Mouse (Mus musculus) limb, embryonic 14.5 days (tissue): Measurements from ENCODE around the gene Scd4. TPM values are rescaled to one million over a fixed set of nuclear protein-coding genes. Genes with fewer than 3 reads are reported as not detected.

Source experiments
- ATAC-seq: fragments of 200-750 bp; cut with Nextera tagmentation; 2 replicates; pipeline ENCODE4 v1.8.0; 2017; ENCODE audit warnings: low read depth, moderate number of reproducible peaks, moderate TSS enrichment; ENCODE audit not compliant: low FRiP score
- DNase-seq: peaks from one replicate; pipeline ENCODE4 v3.0.0-alpha.2; 2015; ENCODE audit warnings: low spot score
- H3K27ac ChIP-seq: fragments of 300-500 bp; sonication (generic); replicated peaks from 2 replicates; pipeline ENCODE4 v1.5.1; 2014; ENCODE audit warnings: low read depth, mild to moderate bottlenecking, low read length, moderate library complexity, mixed read lengths
- H3K27me3 ChIP-seq: fragments of 300-500 bp; sonication (generic); 2 replicates; pipeline ENCODE4 v1.6.1; 2014; ENCODE audit warnings: low read length, mixed read lengths; ENCODE audit not compliant: control insufficient read depth, insufficient read depth
- H3K36me3 ChIP-seq: fragments of 300-500 bp; sonication (generic); 2 replicates; pipeline ENCODE4 v1.6.1; 2014; ENCODE audit warnings: mild to moderate bottlenecking, low read length, moderate library complexity, mixed read lengths; ENCODE audit not compliant: control insufficient read depth, insufficient read depth
- H3K4me1 ChIP-seq: fragments of 300-500 bp; sonication (generic); 2 replicates; pipeline ENCODE4 v1.6.1; 2014; ENCODE audit warnings: antibody characterized with exemption, low read length, mixed read lengths; ENCODE audit not compliant: control insufficient read depth, insufficient read depth
- H3K4me2 ChIP-seq: fragments of 300-500 bp; sonication (generic); replicated peaks from 2 replicates; pipeline ENCODE4 v1.6.1; 2014; ENCODE audit warnings: low read depth, mild to moderate bottlenecking, low read length, moderate library complexity; ENCODE audit not compliant: severe bottlenecking
- H3K4me3 ChIP-seq: fragments of 300-500 bp; sonication (generic); replicated peaks from 2 replicates; pipeline ENCODE4 v1.5.1; 2014; ENCODE audit warnings: low read length
- H3K9ac ChIP-seq: fragments of 300-500 bp; sonication (generic); 2 replicates; pipeline ENCODE4 v1.6.1; 2014; ENCODE audit warnings: mild to moderate bottlenecking, low read depth, low read length, moderate library complexity; ENCODE audit not compliant: severe bottlenecking
- H3K9me3 ChIP-seq: fragments of 300-500 bp; sonication (generic); 2 replicates; pipeline ENCODE4 v1.6.1; 2016; ENCODE audit warnings: low read length; ENCODE audit not compliant: control insufficient read depth
- POLR2A ChIP-seq: fragments of 200-500 bp; IDR thresholded peaks from 2 replicates; pipeline ENCODE4 v1.8.0; 2012; ENCODE audit warnings: inconsistent platforms, mild to moderate bottlenecking, moderate library complexity, borderline replicate concordance; ENCODE audit not compliant: insufficient read depth, insufficient read length; ENCODE audit errors: extremely low read depth
- WGBS: fragments of 180-500 bp; shearing (Covaris S2); extraction: QIAGEN DNeasy Blood & Tissue Kit; methylation state at CpG from one replicate; pipeline ENCODE4 v1.1.7; 2014; 5-methylcytosine and 5-hydroxymethylcytosine counted together
- polyA plus RNA-seq, 2 experiments: library from polyadenylated mRNA; depleted of rRNA in 1 of 2; stranded (reverse) in 1 of 2; unstranded in 1 of 2; fragments of >200 nt; fragmentation: Nextera tagmentation in 1 of 2; extraction: Ambion mirVana in 1 of 2; gene quantifications; 2 replicates each; pipeline versions ENCODE4 v1.2.1 to v1.2.3; 2012 to 2014

The Scd4 gene
- polyA plus RNA-seq, 2 experiments: 0.12 to 0.80 TPM

DNA sequence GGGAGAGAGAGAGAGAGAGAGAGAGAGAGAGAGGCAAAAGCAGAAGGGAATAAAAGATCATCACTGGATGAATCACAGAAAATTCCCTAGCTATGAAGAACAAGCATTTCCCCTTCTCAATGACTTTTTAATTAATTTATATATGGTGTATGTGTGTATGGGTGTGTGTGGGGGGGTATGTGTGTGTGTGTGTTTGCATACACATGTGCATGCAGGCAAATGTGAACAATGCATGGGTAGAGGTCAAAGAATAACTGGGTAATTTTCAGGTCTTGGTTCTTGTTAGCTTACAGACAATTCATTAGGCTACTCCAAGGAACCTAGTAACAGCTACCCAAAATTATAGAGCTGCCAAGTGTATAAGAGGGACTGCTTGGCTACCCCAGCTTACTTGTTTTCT is 46.2 kb downstream of the Scd4 start:
- H3K27me3 ChIP-seq: no peaks in the 10 kb centered on the region
- H3K36me3 ChIP-seq: no peaks in the 10 kb centered on the region
- no peak overlapping the region for H3K4me2 ChIP-seq
- no peak overlapping the region for H3K27ac ChIP-seq
- DNase-seq: no peak
- no peaks in the 10 kb centered on the region for H3K4me1 ChIP-seq
- H3K9ac ChIP-seq: no peak overlapping the region
- no peak for ATAC-seq
- no peak overlapping the region for H3K4me3 ChIP-seq
- H3K9me3 ChIP-seq: no peaks in the 10 kb centered on the region
- no peak for TF ChIP-seq POLR2A

GRCm38 (mm10) chr19:44380065-44380464 is 47.2 kb downstream of the Scd4 start:
- 90% methylated on average over 4 of the region's 4 CpGs for WGBS
- no peak for TF ChIP-seq POLR2A
- ATAC-seq: no peak

GRCm38 (mm10) chr19:44382682-44383321 is 49.9 kb downstream of the Scd4 start:
- H3K4me1 ChIP-seq: peaks cover 7% of the 10 kb centered on the region; the same call in 1 of the 2 replicates
- H3K4me2 ChIP-seq: no peak overlapping the region
- H3K27ac ChIP-seq: no peak overlapping the region
- no peak for TF ChIP-seq POLR2A
- ATAC-seq (no peak), DNase-seq (no peak)
- no peak overlapping the region for H3K4me3 ChIP-seq
- no peaks in the 10 kb centered on the region for H3K9me3 ChIP-seq
- H3K9ac ChIP-seq: no peak overlapping the region
- no peaks in the 10 kb centered on the region for H3K27me3 ChIP-seq
- 87% methylated on average over 12 of the region's 12 CpGs for WGBS
- no peaks in the 10 kb centered on the region for H3K36me3 ChIP-seq

More at GRCm38 (mm10) chr19:44380065-44380464, 47.2 kb downstream of the Scd4 start:
- no peak overlapping the region for H3K9ac ChIP-seq
- no peak overlapping the region for H3K4me2 ChIP-seq
- H3K27me3 ChIP-seq: no peaks in the 10 kb centered on the region
- no peaks in the 10 kb centered on the region for H3K4me1 ChIP-seq
- no peak for DNase-seq
- H3K36me3 ChIP-seq: no peaks in the 10 kb centered on the region
- no peak overlapping the region for H3K4me3 ChIP-seq
- no peak overlapping the region for H3K27ac ChIP-seq
- H3K9me3 ChIP-seq: no peaks in the 10 kb centered on the region

GRCm38 (mm10) chr19:44385887-44386498 is 53.1 kb downstream of the Scd4 start:
- WGBS: 89% methylated on average over 6 of the region's 6 CpGs
- no peak overlapping the region for H3K4me3 ChIP-seq
- no peak for ATAC-seq
- DNase-seq: no peak
- TF ChIP-seq POLR2A: no peak
- no peak overlapping the region for H3K27ac ChIP-seq
- H3K4me2 ChIP-seq: no peak overlapping the region
- H3K9ac ChIP-seq: no peak overlapping the region
- no peaks in the 10 kb centered on the region for H3K27me3 ChIP-seq
- H3K4me1 ChIP-seq: peaks cover 21% of the 10 kb centered on the region
- no peaks in the 10 kb centered on the region for H3K9me3 ChIP-seq
- no peaks in the 10 kb centered on the region for H3K36me3 ChIP-seq

- H3K36me3 ChIP-seq: no peaks in the 10 kb centered on the region
- H3K9ac ChIP-seq: no peak overlapping the region
- H3K4me2 ChIP-seq: no peak overlapping the region
- TF ChIP-seq POLR2A: no peak
- no peak overlapping the region for H3K4me3 ChIP-seq
- no peak for DNase-seq
- 79% methylated on average over 4 of the region's 4 CpGs for WGBS
- H3K27me3 ChIP-seq: no peaks in the 10 kb centered on the region
- ATAC-seq: no peak
- peak overlapping the region; percentile 79; the same call in 1 of the 2 replicates for H3K27ac ChIP-seq
- H3K9me3 ChIP-seq: no peaks in the 10 kb centered on the region
- H3K4me1 ChIP-seq: peaks cover 21% of the 10 kb centered on the region
These were observed 54.3 kb downstream of the Scd4 start for GRCm38 (mm10) chr19:44387089-44387671.
